Mouse (Mus musculus) forebrain, embryonic 10.5 days (tissue): ENCODE results near the gene Syncrip. TPM values are rescaled to one million over a fixed set of nuclear protein-coding genes. Genes with fewer than 3 reads are reported as not detected.
"Not testable (repeated sequence)": the region's sequence is repeated elsewhere in the genome, so short reads cannot be mapped to it uniquely, and the experiment has no call there.

ENCODE experiments used
- DNase-seq: peaks from one replicate; pipeline ENCODE4 v3.0.0-alpha.2; 2017; ENCODE audit warnings: low spot score; ENCODE audit errors: extremely low spot score
- H3K27ac ChIP-seq: fragments of 300-500 bp; sonication (generic); 2 replicates; pipeline ENCODE4 v1.5.1; 2016; ENCODE audit warnings: mild to moderate bottlenecking
- H3K27me3 ChIP-seq: fragments of 300-500 bp; sonication (generic); 2 replicates; pipeline ENCODE4 v1.6.1; 2016; ENCODE audit warnings: mild to moderate bottlenecking; ENCODE audit not compliant: poor library complexity, severe bottlenecking
- H3K36me3 ChIP-seq: fragments of 300-500 bp; sonication (generic); replicated peaks from 2 replicates; pipeline ENCODE4 v1.6.1; 2016; ENCODE audit warnings: mild to moderate bottlenecking, moderate library complexity
- H3K4me1 ChIP-seq: fragments of 300-500 bp; sonication (generic); 2 replicates; pipeline ENCODE4 v1.6.1; 2016
- H3K4me3 ChIP-seq: fragments of 300-500 bp; sonication (generic); 2 replicates; pipeline ENCODE4 v1.5.1; 2016; ENCODE audit warnings: mild to moderate bottlenecking, moderate library complexity
- H3K9me3 ChIP-seq: fragments of 300-500 bp; sonication (generic); 2 replicates; pipeline ENCODE4 v1.6.1; 2016; ENCODE audit warnings: mild to moderate bottlenecking, moderate library complexity
- WGBS: fragments of 180-500 bp; shearing (Covaris S2); methylation state at CpG from one replicate; pipeline ENCODE4 v1.1.7; 2016; 5-methylcytosine and 5-hydroxymethylcytosine counted together
- polyA plus RNA-seq: library from polyadenylated mRNA; unstranded; fragments of >200 nt; fragmentation: Nextera tagmentation; extraction: Ambion mirVana; gene quantifications from 2 replicates; pipeline ENCODE4 v1.2.1, GENCODE M21; 2016

Gene Syncrip
- polyA plus RNA-seq: 139 and 142 TPM in 2 replicates

- H3K9me3 ChIP-seq: not testable (repeated sequence)
- WGBS: under 1% methylated on average over 59 of the region's 68 CpGs
- peak within 1 kb of the TSS; percentile 99 for H3K4me3 ChIP-seq
Observed at GRCm38 (mm10) chr9:88482230-88482828, at the start of gene Syncrip. TSS of gene Syncrip (minus strand) at chr9:88482574.

GRCm38 (mm10) chr9:88529979-88530580 is 47.7 kb upstream of the Syncrip start:
- Histone ChIP-seq H3K27me3 (no peaks in the 10 kb centered on the region), H3K36me3 (no peaks in the 10 kb centered on the region), H3K4me1 (no peaks in the 10 kb centered on the region), H3K4me3 (no peak overlapping the region), H3K9me3 (no peaks in the 10 kb centered on the region), H3K27ac (no peak overlapping the region)
- 88% methylated on average over 5 of the region's 5 CpGs for WGBS
- no peak for DNase-seq

More at GRCm38 (mm10) chr9:88482230-88482828, at the start of gene Syncrip:
- DNase-seq: peak; percentile 97
- H3K36me3 ChIP-seq: peaks cover 30% of the 10 kb centered on the region
- peaks cover 33% of the 10 kb centered on the region for H3K4me1 ChIP-seq
- H3K27ac ChIP-seq: peak within 1 kb of the TSS; percentile 99
- H3K27me3 ChIP-seq: not testable (repeated sequence)

GRCm38 (mm10) chr9:88529571-88529970 is 47.2 kb upstream of the Syncrip start:
- 89% methylated on average over 3 of the region's 3 CpGs for WGBS
- Histone ChIP-seq H3K27ac (no peak overlapping the region), H3K4me3 (no peak overlapping the region), H3K4me1 (no peaks in the 10 kb centered on the region), H3K9me3 (no peaks in the 10 kb centered on the region), H3K27me3 (no peaks in the 10 kb centered on the region), H3K36me3 (no peaks in the 10 kb centered on the region)
- no peak for DNase-seq

- Histone ChIP-seq H3K4me3 (no peak overlapping the region), H3K9me3 (no peaks in the 10 kb centered on the region), H3K27me3 (no peaks in the 10 kb centered on the region), H3K4me1 (peaks cover 2% of the 10 kb centered on the region), H3K27ac (no peak overlapping the region), H3K36me3 (no peaks in the 10 kb centered on the region)
- 79% methylated on average over 5 of the region's 5 CpGs for WGBS
- DNase-seq: no peak
Observed at GRCm38 (mm10) chr9:88528736-88529135, 46.4 kb upstream of the Syncrip start.

DNA sequence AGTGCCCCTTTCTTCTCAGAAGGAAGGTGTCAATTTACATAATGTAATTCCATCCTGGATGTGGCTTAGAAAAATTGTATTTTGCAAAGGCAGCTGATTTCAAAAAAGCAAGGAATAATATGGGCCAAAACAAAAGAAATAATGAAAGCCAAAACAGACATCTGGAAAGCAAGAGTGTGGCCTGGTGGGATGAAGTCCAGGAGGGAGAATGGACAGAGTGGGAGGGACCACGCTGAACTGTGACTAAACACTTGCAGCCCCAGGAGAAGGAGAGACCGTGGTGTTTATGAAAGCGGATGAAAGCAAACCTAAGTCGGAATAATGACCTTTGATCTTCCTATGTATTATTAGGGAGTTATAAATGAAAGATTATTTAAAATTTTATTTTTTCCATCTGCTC is 45.6 kb upstream of the Syncrip start:
- WGBS: 76% methylated on average over 4 of the region's 4 CpGs

DNA sequence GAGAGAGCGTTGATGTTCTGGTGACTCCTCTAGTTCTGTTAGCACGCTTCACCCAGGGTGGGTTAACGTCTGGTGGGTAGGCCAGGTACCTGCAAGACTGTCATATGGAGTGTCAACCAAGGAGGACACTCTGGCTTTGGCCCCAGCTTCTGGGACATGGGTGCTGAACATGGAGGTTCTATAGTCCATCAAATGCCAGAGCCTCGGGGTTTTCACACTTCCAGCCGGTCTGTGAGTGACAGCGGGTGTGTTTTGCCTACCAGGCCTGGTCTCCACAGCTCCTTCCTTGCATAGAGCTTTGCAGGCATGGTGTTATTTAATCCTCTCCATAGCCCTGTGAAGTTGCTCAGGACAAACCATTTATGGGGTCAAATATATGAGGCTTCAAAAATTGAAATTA is 43.0 kb upstream of the Syncrip start:
- H3K9me3 ChIP-seq: no peaks in the 10 kb centered on the region
- no peak overlapping the region for H3K4me3 ChIP-seq
- no peak for DNase-seq
- no peak overlapping the region for H3K27ac ChIP-seq
- 88% methylated on average over 6 of the region's 6 CpGs for WGBS
- H3K27me3 ChIP-seq: no peaks in the 10 kb centered on the region
- H3K4me1 ChIP-seq: peaks cover 17% of the 10 kb centered on the region
- peaks cover 17% of the 10 kb centered on the region for H3K36me3 ChIP-seq

More for the DNA sequence above, 45.6 kb upstream of the Syncrip start:
- no peaks in the 10 kb centered on the region for H3K27me3 ChIP-seq
- H3K27ac ChIP-seq: no peak overlapping the region
- no peaks in the 10 kb centered on the region for H3K36me3 ChIP-seq
- H3K4me1 ChIP-seq: peaks cover 8% of the 10 kb centered on the region
- no peak overlapping the region for H3K4me3 ChIP-seq
- DNase-seq: no peak
- no peaks in the 10 kb centered on the region for H3K9me3 ChIP-seq

GRCm38 (mm10) chr9:88524796-88525195 is 42.4 kb upstream of the Syncrip start:
- Histone ChIP-seq H3K4me1 (peaks cover 19% of the 10 kb centered on the region), H3K36me3 (peaks cover 22% of the 10 kb centered on the region), H3K4me3 (no peak overlapping the region), H3K27me3 (no peaks in the 10 kb centered on the region), H3K27ac (no peak overlapping the region), H3K9me3 (no peaks in the 10 kb centered on the region)
- WGBS: 88% methylated on average over 3 of the region's 3 CpGs
- DNase-seq: no peak

GRCm38 (mm10) chr9:88524367-88524766 is 42.0 kb upstream of the Syncrip start:
- H3K36me3 ChIP-seq: peaks cover 25% of the 10 kb centered on the region
- DNase-seq: no peak
- H3K4me1 ChIP-seq: peaks cover 19% of the 10 kb centered on the region
- no peaks in the 10 kb centered on the region for H3K27me3 ChIP-seq
- WGBS: 94% methylated on average over 2 of the region's 2 CpGs
- no peak overlapping the region for H3K4me3 ChIP-seq
- H3K27ac ChIP-seq: no peak overlapping the region
- H3K9me3 ChIP-seq: no peaks in the 10 kb centered on the region

GRCm38 (mm10) chr9:88523335-88523668 is 40.9 kb upstream of the Syncrip start:
- DNase-seq: no peak
- under 1% methylated on average over 16 of the region's 16 CpGs for WGBS
- H3K4me3 ChIP-seq: peak overlapping the region; percentile 69

DNA sequence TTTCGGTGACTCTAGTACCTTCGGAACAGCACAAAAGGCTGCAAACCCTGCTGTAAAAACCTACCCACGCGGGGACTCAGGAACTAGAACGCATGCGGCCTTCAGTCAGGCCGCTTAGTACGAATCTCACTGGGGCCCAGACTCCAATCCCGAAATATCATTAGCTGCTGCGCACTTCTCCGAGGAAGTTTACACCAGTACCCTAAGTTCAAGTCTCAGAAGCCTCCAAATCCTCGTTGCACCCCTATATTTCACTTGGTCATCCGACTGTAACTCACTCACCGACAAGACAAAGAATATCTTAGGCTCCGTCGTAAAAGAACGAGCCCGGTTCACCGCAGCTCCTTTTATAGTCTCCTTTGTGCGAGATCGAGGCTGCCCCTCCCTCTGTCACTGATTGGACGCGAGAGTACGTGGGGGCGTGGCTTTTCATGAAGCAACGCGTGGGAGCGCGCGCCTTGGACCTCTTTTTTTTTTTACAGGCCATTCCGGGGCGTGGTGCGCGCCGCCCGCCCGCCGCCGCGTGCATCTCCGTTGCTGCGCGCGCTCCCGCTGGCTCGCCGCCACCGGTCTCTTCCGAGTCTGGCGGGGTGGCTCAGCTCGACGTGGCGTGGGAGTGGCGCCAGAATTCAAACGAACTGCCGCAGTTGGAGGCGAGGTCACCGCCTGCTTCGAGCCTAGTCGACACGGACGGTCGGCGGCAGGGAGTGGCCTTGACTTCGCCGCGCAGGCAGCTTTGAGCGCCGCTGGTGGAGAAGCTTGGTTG is 40.4 kb upstream of the Syncrip start:
- peaks cover 25% of the 10 kb centered on the region for H3K36me3 ChIP-seq
- peaks cover 19% of the 10 kb centered on the region for H3K4me1 ChIP-seq
- H3K4me3 ChIP-seq: peak overlapping the region; percentile 69
- peak overlapping the region; percentile 98 for H3K27ac ChIP-seq
- under 1% methylated on average over 69 of the region's 69 CpGs for WGBS
- no peaks in the 10 kb centered on the region for H3K9me3 ChIP-seq
- no peaks in the 10 kb centered on the region for H3K27me3 ChIP-seq
- DNase-seq: peak; percentile 97

More at GRCm38 (mm10) chr9:88523335-88523668, 40.9 kb upstream of the Syncrip start:
- no peaks in the 10 kb centered on the region for H3K27me3 ChIP-seq
- H3K27ac ChIP-seq: peak overlapping the region; percentile 98
- H3K36me3 ChIP-seq: peaks cover 25% of the 10 kb centered on the region
- no peaks in the 10 kb centered on the region for H3K9me3 ChIP-seq
- H3K4me1 ChIP-seq: peaks cover 19% of the 10 kb centered on the region

GRCm38 (mm10) chr9:88521961-88522568 is 39.7 kb upstream of the Syncrip start:
- under 1% methylated on average over 10 of the region's 10 CpGs for WGBS

DNA sequence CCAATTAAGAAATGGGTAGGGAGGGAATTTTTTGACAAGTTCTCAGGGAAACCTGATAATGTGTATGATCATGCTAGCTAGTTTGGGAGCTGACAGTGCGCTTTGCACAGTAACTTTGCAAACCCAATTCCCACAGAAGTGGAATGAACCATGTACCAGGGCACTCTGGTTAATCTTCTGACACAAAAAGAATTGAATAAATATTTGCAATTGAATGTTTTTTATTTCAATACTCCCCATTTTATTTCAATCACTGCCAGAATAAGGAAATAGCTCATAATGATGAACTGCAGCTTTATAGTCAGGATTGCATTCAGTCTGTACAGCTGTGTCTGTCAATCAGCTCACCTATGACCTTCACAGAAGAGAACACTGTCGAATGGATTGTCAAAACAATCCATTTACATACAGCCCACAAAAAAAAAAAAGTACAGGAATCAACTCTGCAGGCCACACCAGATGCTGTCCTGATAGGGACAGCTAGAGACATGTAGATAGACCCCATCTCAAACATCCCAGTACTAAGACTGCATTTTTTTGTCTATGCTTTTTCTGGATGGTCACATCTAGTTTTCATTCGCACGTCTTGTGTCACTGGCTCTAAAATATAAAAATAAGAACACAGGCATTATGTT is 38.6 kb upstream of the Syncrip start:
- Histone ChIP-seq H3K27ac (peak overlapping the region; percentile 98; the same call in 1 of the 2 replicates), H3K36me3 (peaks cover 25% of the 10 kb centered on the region), H3K9me3 (no peaks in the 10 kb centered on the region), H3K4me3 (peak overlapping the region; percentile 69), H3K27me3 (no peaks in the 10 kb centered on the region), H3K4me1 (peaks cover 19% of the 10 kb centered on the region)
- 26% methylated on average over 4 of the region's 4 CpGs for WGBS
- DNase-seq: no peak

More at GRCm38 (mm10) chr9:88521961-88522568, 39.7 kb upstream of the Syncrip start:
- H3K4me3 ChIP-seq: peak overlapping the region; percentile 69
- peaks cover 25% of the 10 kb centered on the region for H3K36me3 ChIP-seq
- peak overlapping the region; percentile 98 for H3K27ac ChIP-seq
- no peaks in the 10 kb centered on the region for H3K9me3 ChIP-seq
- no peak for DNase-seq
- H3K27me3 ChIP-seq: no peaks in the 10 kb centered on the region
- H3K4me1 ChIP-seq: peaks cover 19% of the 10 kb centered on the region
